Comparison of ENCODE assay signal across 22 mouse cellular contexts in the genomic region with DNA sequence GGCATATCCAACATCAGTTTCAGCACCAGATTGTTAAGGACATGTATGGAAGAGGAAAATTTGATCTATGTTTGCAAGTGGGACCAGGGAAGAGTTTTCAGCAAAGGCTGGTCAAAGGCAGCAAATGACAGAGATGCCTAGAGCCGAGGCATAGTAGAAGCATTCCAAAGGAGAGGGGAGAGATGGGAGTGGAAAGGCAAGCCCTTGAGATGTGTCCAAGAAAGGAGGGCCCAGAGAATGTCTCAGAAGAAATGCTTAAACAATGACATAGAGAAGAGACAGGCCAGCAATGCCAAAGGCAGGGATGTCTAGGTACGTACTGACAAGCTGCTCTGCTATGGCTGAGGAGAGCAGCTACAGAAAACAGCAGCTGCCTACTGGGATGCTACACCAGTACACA.
DNase-seq lines count a peak whose midpoint lies in the region; ATAC-seq and TF ChIP-seq lines count a peak whose summit lies in the region.
"Had no signal": no experiment of that assay in that cellular context is flagged by ENCODE, and none has a peak within 500 bp of the region (broad histone marks: within the 10 kb centered on the region; RNA-seq: fewer than 3 reads in every experiment).

No protein-coding gene starts in this region.

- ATAC-seq in lung, postnatal 0 days: no peak
- ATAC-seq: forebrain, embryonic 13.5 days; forebrain, embryonic 16.5 days; hindbrain, embryonic 16.5 days; intestine, embryonic 16.5 days; Patski had no signal

- DNase-seq in cerebellum, adult 2 months: no peak
- DNase-seq in cerebellum, postnatal 14 days: no peak
- no peak for DNase-seq in gastrocnemius, adult 2 months
- no peak for DNase-seq in gastrocnemius, adult 8-10 months (ENCODE audit: low spot score in 2 of 2)
- DNase-seq in lung, postnatal 10 days: peak; percentile 62
- DNase-seq in lung, postnatal 0 days (ENCODE audit: low spot score): no peak
- DNase-seq in skeletal muscle tissue, adult 2 months (ENCODE audit: low read depth, low spot score): peak; percentile 17
- no peak for DNase-seq in kidney, adult 8-10 months
- DNase-seq: B cell, adult 2 months; cerebellum, adult 8-10 months had no signal

- no peak overlapping the region for H3K9ac ChIP-seq in lung, postnatal 0 days (replicated peaks; ENCODE audit: low read depth)
- H3K9ac ChIP-seq: forebrain, embryonic 13.5 days; heart, embryonic 15.5 days; hindbrain, embryonic 13.5 days had no signal

- TF ChIP-seq POLR2A in cerebellum, adult 2 months (IDR thresholded peaks at IDR 0.05; ENCODE audit: borderline replicate concordance, insufficient read depth, low read length): no peak

- no peak overlapping the region for H3K4me3 ChIP-seq in cerebellum, adult 2 months (replicated peaks; ENCODE audit: insufficient read depth, low read depth, low read length)
- H3K4me3 ChIP-seq in gastrocnemius, adult 2 months: no peak overlapping the region
- H3K4me3 ChIP-seq in lung, postnatal 0 days (ENCODE audit: low read depth, low read length): no peak overlapping the region
- H3K4me3 ChIP-seq: forebrain, embryonic 10.5 days; forebrain, embryonic 13.5 days; heart, embryonic 15.5 days; hindbrain, embryonic 10.5 days; hindbrain, embryonic 13.5 days had no signal

- H3K4me1 ChIP-seq in cerebellum, adult 2 months (ENCODE audit: control insufficient read depth, insufficient read depth, low read length): peaks cover 29% of the 10 kb centered on the region
- H3K4me1 ChIP-seq in lung, postnatal 0 days (ENCODE audit: insufficient read depth, low read depth, low read length): peaks cover 7% of the 10 kb centered on the region; the same call in 1 of the 2 replicates

- no peak overlapping the region for H3K4me2 ChIP-seq in lung, postnatal 0 days (replicated peaks; ENCODE audit: low read depth, low read length)
- H3K4me2 ChIP-seq: forebrain, embryonic 13.5 days; heart, embryonic 11.5 days; heart, embryonic 15.5 days; hindbrain, embryonic 13.5 days had no signal

- intact Hi-C loops in gastrocnemius, adult 2 months (cut with DNase I): loop anchor here (5.0 kb wide), 1 partner anchor 34 kb away; no protein-coding TSS in a partner anchor

- H3K27ac ChIP-seq in cerebellum, adult 2 months (ENCODE audit: insufficient read depth, low read length): peak overlapping the region; percentile 47
- peak overlapping the region; percentile 86 for H3K27ac ChIP-seq in gastrocnemius, adult 2 months
- H3K27ac ChIP-seq in lung, postnatal 0 days (ENCODE audit: low read length): no peak overlapping the region
- H3K27ac ChIP-seq: forebrain, embryonic 10.5 days; forebrain, embryonic 13.5 days; heart, embryonic 15.5 days; hindbrain, embryonic 10.5 days; hindbrain, embryonic 13.5 days had no signal

- no peaks in the 10 kb centered on the region for H3K36me3 ChIP-seq in lung, postnatal 0 days (ENCODE audit: insufficient read depth, low read length)
- H3K36me3 ChIP-seq: forebrain, embryonic 10.5 days; G1E; heart, embryonic 15.5 days; hindbrain, embryonic 10.5 days; hindbrain, embryonic 13.5 days had no signal

- no peak for TF ChIP-seq CTCF in cerebellum, adult 2 months (IDR thresholded peaks at IDR 0.05; ENCODE audit: borderline replicate concordance, insufficient read depth, low read depth, low read length)
- no peak for TF ChIP-seq CTCF in gastrocnemius, adult 2 months (IDR thresholded peaks at IDR 0.05)
- no peak for TF ChIP-seq CTCF in lung, postnatal 0 days (IDR thresholded peaks at IDR 0.05)

- no peaks in the 10 kb centered on the region for H3K27me3 ChIP-seq in cerebellum, adult 2 months (ENCODE audit: control insufficient read depth, insufficient read depth, low read length)
- no peaks in the 10 kb centered on the region for H3K27me3 ChIP-seq in lung, postnatal 0 days (replicated peaks; ENCODE audit: insufficient read depth, low read length)
- H3K27me3 ChIP-seq: CH12.LX; forebrain, embryonic 13.5 days; heart, embryonic 15.5 days; hindbrain, embryonic 13.5 days; Patski had no signal

- no peak for TF ChIP-seq EP300 in lung, postnatal 0 days (IDR thresholded peaks at IDR 0.05)

- WGBS in cerebellum, adult 2 months: 53% methylated on average over 2 of the region's 2 CpGs
- WGBS in lung, postnatal 0 days: 49% methylated on average over 2 of the region's 2 CpGs

- H3K9me3 ChIP-seq in lung, postnatal 0 days (ENCODE audit: low read length): no peaks in the 10 kb centered on the region
- H3K9me3 ChIP-seq: forebrain, embryonic 10.5 days; forebrain, embryonic 13.5 days; heart, embryonic 15.5 days; hindbrain, embryonic 10.5 days; hindbrain, embryonic 13.5 days had no signal

Comparison
In these comparisons a context has a peak if more than half of its experiments do, and no peak if none do; other contexts are left out.
1. DNase-seq: peak in lung, postnatal 10 days (single experiment) and skeletal muscle tissue, adult 2 months (single experiment); none in cerebellum, adult 2 months (0 of 2), cerebellum, postnatal 14 days (0 of 2), gastrocnemius, adult 2 months (single experiment), gastrocnemius, adult 8-10 months (0 of 2), lung, postnatal 0 days (single experiment) and kidney, adult 8-10 months (0 of 2).